Mouse (Mus musculus): ENCODE measurements at regions not wholly inside any gene's neighbourhood (a gene's known extent, or its start where the extent isn't known, plus 50 kb on each side); places are given as distances from the start of the nearest gene placed in this dataset.

DNA sequence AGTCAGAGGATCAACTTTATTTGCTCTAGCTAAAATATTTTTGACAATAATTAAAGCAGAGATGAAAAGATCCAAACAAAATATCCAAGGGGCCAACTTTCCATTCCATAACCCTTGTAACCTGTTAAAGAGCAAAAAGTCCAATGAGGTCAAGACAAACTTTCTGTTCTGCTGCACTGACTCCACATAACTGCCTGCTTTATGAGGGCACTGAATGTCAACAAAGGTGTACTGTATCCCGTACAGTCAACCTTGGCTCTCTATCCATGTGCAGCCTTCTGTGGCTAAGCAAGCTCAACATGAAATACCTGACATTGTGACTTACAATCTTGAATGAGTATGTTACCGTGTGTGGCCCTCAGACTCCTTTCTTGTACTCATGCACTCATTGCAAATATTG lies 166.3 kb downstream of the Pfkfb3 start:
- no peak overlapping the region for H3K4me2 ChIP-seq (replicated peaks; ENCODE audit: low read depth)
- H3K4me3 ChIP-seq (ENCODE audit: low read depth, low read length), result no peak overlapping the region
- no peak for DNase-seq (ENCODE audit: low spot score)
- 72% methylated on average over 2 of the region's 2 CpGs for WGBS
- no peaks in the 10 kb centered on the region for H3K4me1 ChIP-seq (replicated peaks; ENCODE audit: control insufficient read depth, insufficient read depth)
- no peak for ATAC-seq (ENCODE audit: low FRiP score, low TSS enrichment)
- H3K36me3 ChIP-seq (ENCODE audit: control insufficient read depth, insufficient read depth, low read length), result no peaks in the 10 kb centered on the region
- H3K9ac ChIP-seq (ENCODE audit: low read length), result no peak overlapping the region
- no peak overlapping the region for H3K27ac ChIP-seq (replicated peaks)
- no peaks in the 10 kb centered on the region for H3K9me3 ChIP-seq (ENCODE audit: control insufficient read depth, low read length)
- H3K27me3 ChIP-seq (ENCODE audit: control insufficient read depth, insufficient read depth, low read length), result no peaks in the 10 kb centered on the region
- TF ChIP-seq CTCF (IDR thresholded peaks at IDR 0.05; ENCODE audit: low read depth), result no peak
- TF ChIP-seq EP300 (optimal IDR thresholded peaks at IDR 0.05), result no peak

DNA sequence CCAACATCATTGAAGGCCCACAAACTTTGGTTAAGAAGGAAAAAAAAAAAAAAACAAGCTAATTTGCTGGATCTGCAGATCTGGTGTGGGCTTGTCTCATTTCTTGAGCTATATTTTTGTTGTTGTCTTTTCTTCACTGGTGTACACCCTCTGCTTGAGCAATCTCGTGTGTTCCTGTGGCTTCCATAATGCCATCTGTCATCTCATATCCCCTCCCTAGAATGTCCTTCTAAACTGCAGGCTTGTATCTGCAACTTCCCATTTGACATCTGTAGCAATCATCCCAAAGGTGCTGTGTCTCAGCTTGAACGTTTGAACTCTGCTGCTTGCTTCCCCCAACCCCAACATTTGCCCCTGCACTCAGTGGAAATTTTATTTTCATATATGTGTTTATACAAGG lies 170.1 kb downstream of the Pfkfb3 start:
- Histone ChIP-seq H3K9ac (ENCODE audit: low read length) (no peak overlapping the region), H3K4me3 (ENCODE audit: low read depth, low read length) (no peak overlapping the region), H3K36me3 (ENCODE audit: control insufficient read depth, insufficient read depth, low read length) (no peaks in the 10 kb centered on the region), H3K27me3 (ENCODE audit: control insufficient read depth, insufficient read depth, low read length) (no peaks in the 10 kb centered on the region), H3K27ac (replicated peaks) (no peak overlapping the region), H3K4me1 (replicated peaks; ENCODE audit: control insufficient read depth, insufficient read depth) (no peaks in the 10 kb centered on the region), H3K4me2 (replicated peaks; ENCODE audit: low read depth) (no peak overlapping the region), H3K9me3 (ENCODE audit: control insufficient read depth, low read length) (no peaks in the 10 kb centered on the region)
- ATAC-seq (ENCODE audit: low FRiP score, low TSS enrichment) (no peak), DNase-seq (ENCODE audit: low spot score) (no peak)
- 51% methylated on average over 2 of the region's 2 CpGs for WGBS
- no peak for TF ChIP-seq CTCF (IDR thresholded peaks at IDR 0.05; ENCODE audit: low read depth)
- no peak for TF ChIP-seq EP300 (optimal IDR thresholded peaks at IDR 0.05)

DNA sequence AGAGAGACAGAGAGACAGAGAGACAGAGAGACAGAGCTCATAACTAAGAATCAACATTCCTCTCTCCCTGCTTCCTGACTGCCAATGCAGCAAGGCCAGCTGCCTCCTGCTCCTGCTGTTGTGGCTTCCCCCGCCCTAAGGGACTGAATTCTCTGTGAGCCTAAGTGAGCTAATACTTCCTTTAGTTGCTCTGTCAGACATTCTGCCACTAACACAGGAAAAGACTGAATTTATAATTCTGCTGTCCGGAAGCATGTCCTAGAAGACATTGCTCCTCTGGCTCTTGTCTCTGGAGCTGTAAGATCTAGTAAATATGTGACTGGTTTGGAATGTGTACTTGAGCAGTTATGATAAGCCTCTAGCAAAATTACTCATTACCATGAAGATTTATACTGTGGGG lies 176.7 kb downstream of the Pfkfb3 start:
- WGBS, result 35% methylated on average over 2 of the region's 2 CpGs
- Histone ChIP-seq H3K9ac (ENCODE audit: low read length) (no peak overlapping the region), H3K4me3 (ENCODE audit: low read depth, low read length) (no peak overlapping the region), H3K27ac (replicated peaks) (no peak overlapping the region), H3K9me3 (ENCODE audit: control insufficient read depth, low read length) (no peaks in the 10 kb centered on the region), H3K4me1 (replicated peaks; ENCODE audit: control insufficient read depth, insufficient read depth) (no peaks in the 10 kb centered on the region), H3K27me3 (ENCODE audit: control insufficient read depth, insufficient read depth, low read length) (no peaks in the 10 kb centered on the region), H3K36me3 (ENCODE audit: control insufficient read depth, insufficient read depth, low read length) (no peaks in the 10 kb centered on the region), H3K4me2 (replicated peaks; ENCODE audit: low read depth) (no peak overlapping the region)
- DNase-seq (ENCODE audit: low spot score) (peak; percentile 17), ATAC-seq (ENCODE audit: low FRiP score, low TSS enrichment) (no peak)
- TF ChIP-seq EP300 (optimal IDR thresholded peaks at IDR 0.05) (no peak), CTCF (IDR thresholded peaks at IDR 0.05; ENCODE audit: low read depth) (no peak)

DNA sequence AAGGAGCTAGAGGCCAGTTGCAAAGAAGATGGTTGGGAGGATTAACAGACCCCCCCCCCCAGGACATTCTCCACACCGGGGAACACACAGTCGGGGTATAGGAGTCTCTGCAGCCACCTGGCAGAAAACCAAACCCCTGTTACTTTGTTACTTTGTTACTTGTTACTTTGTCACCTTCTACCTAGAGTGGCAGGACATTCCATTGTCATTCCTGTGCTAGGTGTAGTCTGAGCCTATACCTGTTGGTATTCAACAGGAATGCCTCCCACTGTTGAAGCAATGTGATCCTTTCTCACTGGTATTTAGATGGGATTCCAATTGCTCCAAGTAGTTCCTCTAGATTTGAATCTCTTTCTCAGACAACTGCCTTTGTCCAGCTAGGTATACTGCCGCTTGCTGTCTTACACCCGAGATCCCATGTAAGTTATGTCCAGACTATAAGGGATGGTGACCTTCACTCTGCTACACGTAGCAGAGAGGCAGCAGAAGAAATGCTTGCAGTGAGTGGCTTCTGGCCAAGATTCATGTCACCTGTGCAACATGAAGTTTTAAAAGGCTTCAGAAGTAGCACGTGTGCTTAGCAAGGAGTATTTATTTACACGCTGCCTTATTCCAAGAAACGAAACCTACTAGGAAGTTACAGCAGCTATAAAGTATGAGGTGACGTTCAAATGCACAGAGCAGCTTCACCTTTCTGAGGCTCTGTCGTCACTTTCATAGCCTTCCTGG lies 178.0 kb downstream of the Pfkfb3 start:
- DNase-seq (ENCODE audit: low spot score), result peak; percentile 26
- no peak overlapping the region for H3K27ac ChIP-seq (replicated peaks)
- no peaks in the 10 kb centered on the region for H3K27me3 ChIP-seq (ENCODE audit: control insufficient read depth, insufficient read depth, low read length)

DNA sequence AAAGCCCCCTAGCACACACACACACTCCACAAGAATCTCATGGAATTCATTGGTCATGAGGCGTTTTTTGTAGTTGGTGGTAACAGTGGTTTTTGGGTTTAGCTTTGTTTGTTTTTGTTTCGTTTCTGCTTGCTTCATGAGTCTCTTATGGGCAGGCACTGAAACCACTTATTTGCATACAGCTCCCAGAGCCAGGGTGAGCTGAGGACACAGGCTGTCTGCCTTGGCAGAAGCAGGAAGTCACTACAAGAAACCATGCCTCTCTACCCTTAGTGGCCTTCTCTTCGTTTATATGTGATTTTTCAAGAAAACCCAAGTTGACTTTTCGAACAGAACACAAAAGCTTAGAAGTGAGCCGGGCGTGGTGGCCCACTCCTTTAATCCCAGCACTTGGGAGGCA lies 178.8 kb downstream of the Pfkfb3 start:
- no peak overlapping the region for H3K27ac ChIP-seq (replicated peaks)
- peak; percentile 34 for DNase-seq (ENCODE audit: low spot score)
- no peak overlapping the region for H3K4me2 ChIP-seq (replicated peaks; ENCODE audit: low read depth)
- 46% methylated on average over 6 of the region's 6 CpGs for WGBS
- ATAC-seq (ENCODE audit: low FRiP score, low TSS enrichment), result no peak; the same call in 1 of the 2 replicates
- no peaks in the 10 kb centered on the region for H3K36me3 ChIP-seq (ENCODE audit: control insufficient read depth, insufficient read depth, low read length)
- no peaks in the 10 kb centered on the region for H3K9me3 ChIP-seq (ENCODE audit: control insufficient read depth, low read length)
- no peaks in the 10 kb centered on the region for H3K27me3 ChIP-seq (ENCODE audit: control insufficient read depth, insufficient read depth, low read length)
- H3K4me1 ChIP-seq (replicated peaks; ENCODE audit: control insufficient read depth, insufficient read depth), result no peaks in the 10 kb centered on the region
- TF ChIP-seq CTCF (IDR thresholded peaks at IDR 0.05; ENCODE audit: low read depth) (no peak), EP300 (optimal IDR thresholded peaks at IDR 0.05) (no peak)
- no peak overlapping the region for H3K4me3 ChIP-seq (ENCODE audit: low read depth, low read length)
- H3K9ac ChIP-seq (ENCODE audit: low read length), result no peak overlapping the region

More for the DNA sequence above, 178.0 kb downstream of the Pfkfb3 start:
- 50% methylated on average over 10 of the region's 10 CpGs for WGBS
- peak; percentile 84 for ATAC-seq (ENCODE audit: low FRiP score, low TSS enrichment)
- no peaks in the 10 kb centered on the region for H3K36me3 ChIP-seq (ENCODE audit: control insufficient read depth, insufficient read depth, low read length)
- H3K4me3 ChIP-seq (ENCODE audit: low read depth, low read length), result no peak overlapping the region
- no peak for TF ChIP-seq EP300 (optimal IDR thresholded peaks at IDR 0.05)
- no peak for TF ChIP-seq CTCF (IDR thresholded peaks at IDR 0.05; ENCODE audit: low read depth)
- H3K4me2 ChIP-seq (replicated peaks; ENCODE audit: low read depth), result no peak overlapping the region
- H3K4me1 ChIP-seq (replicated peaks; ENCODE audit: control insufficient read depth, insufficient read depth), result no peaks in the 10 kb centered on the region
- H3K9me3 ChIP-seq (ENCODE audit: control insufficient read depth, low read length), result no peaks in the 10 kb centered on the region
- no peak overlapping the region for H3K9ac ChIP-seq (ENCODE audit: low read length)

DNA sequence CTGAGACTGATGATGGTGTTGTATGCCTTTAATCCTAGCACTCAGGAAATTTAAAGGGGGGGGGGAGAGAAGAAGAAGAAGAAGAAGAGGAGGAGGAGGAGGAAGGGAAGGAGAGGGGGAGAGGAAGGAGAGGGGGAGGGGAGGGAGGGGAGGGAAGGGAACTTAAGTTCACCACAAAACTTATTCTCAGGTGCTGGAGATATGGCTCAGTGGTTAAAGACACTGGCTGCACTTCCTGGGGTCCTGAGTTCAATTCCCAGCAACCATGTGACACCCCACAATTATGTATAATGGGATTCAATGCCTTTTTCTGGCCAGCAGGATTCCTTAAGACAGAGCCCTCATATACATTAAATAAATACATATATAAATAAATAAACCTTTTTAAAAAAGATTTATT lies 183.6 kb downstream of the Pfkfb3 start:
- no peak overlapping the region for H3K27ac ChIP-seq (replicated peaks)
- DNase-seq (ENCODE audit: low spot score) (no peak), ATAC-seq (ENCODE audit: low FRiP score, low TSS enrichment) (no peak)
- no peaks in the 10 kb centered on the region for H3K4me1 ChIP-seq (replicated peaks; ENCODE audit: control insufficient read depth, insufficient read depth)
- TF ChIP-seq EP300 (optimal IDR thresholded peaks at IDR 0.05) (no peak), CTCF (IDR thresholded peaks at IDR 0.05; ENCODE audit: low read depth) (no peak)
- no peaks in the 10 kb centered on the region for H3K36me3 ChIP-seq (ENCODE audit: control insufficient read depth, insufficient read depth, low read length)
- H3K27me3 ChIP-seq (ENCODE audit: control insufficient read depth, insufficient read depth, low read length), result no peaks in the 10 kb centered on the region
- H3K4me2 ChIP-seq (replicated peaks; ENCODE audit: low read depth), result no peak overlapping the region
- no peaks in the 10 kb centered on the region for H3K9me3 ChIP-seq (ENCODE audit: control insufficient read depth, low read length)
- no peak overlapping the region for H3K4me3 ChIP-seq (ENCODE audit: low read depth, low read length)
- no peak overlapping the region for H3K9ac ChIP-seq (ENCODE audit: low read length)

Data from stomach, postnatal 0 days (tissue).